Mouse (Mus musculus): ENCODE measurements around the gene Cbarp. TPM values are rescaled to one million over a fixed set of nuclear protein-coding genes. Genes with fewer than 3 reads are reported as not detected.

Cbarp gene
- total and polyA plus RNA-seq, 3 experiments = 0.19 to 2.4 (median 2.3) TPM

DNA sequence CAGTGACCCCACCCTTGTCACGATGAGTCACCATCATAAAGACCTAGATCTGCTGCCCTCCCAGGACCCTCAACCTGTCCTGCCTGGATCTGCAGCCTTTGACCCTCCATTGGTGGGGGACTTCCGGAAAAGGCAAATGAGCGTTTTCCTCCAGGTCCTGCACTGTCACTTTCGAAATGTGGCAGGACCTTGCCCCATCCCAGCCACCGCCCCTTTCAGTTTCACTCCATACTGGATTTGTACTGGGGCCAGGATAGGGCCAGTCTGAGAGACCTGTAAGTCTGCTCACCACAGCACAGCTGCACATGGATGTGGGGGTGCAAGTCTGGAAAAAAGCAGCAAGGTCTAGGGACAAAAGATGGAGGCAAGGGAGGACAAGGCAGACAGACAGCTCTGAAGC lies 42.0 kb downstream of the Cbarp start:
- dilution Hi-C loops (cut with MboI; ENCODE audit: extremely low pct_ligation_motif_present, extremely low pct_unique_long_range_greater_than_20kb, low sequenced_read_pairs) = no loop called here
- Histone ChIP-seq H3K4me1 (ENCODE audit: control insufficient read depth in 1 of 2, insufficient read depth in 2 of 2) (peaks cover 19 to 66% of the 10 kb centered on the region in 2 experiments), H3K4me3 (replicated peaks in 1 of 3; ENCODE audit: low read depth in 2 of 3, low read length in 2 of 3, poor library complexity in 1 of 3) (no peak overlapping the region), H3K27ac (ENCODE audit: insufficient read depth, low read depth) (no peak overlapping the region), H3K27me3 (replicated peaks) (no peaks in the 10 kb centered on the region), H3K4me2 (ENCODE audit: insufficient read depth, low read depth, poor library complexity, severe bottlenecking) (no peak overlapping the region), H3K36me3 (replicated peaks in 1 of 2; ENCODE audit: control insufficient read depth in 1 of 2, insufficient read depth in 1 of 2, low read length in 1 of 2) (peaks cover 7 to 59% of the 10 kb centered on the region in 2 experiments), H3K9ac (ENCODE audit: insufficient read depth, low read depth) (no peak overlapping the region), H3K9me3 (replicated peaks; ENCODE audit: low read length) (no peaks in the 10 kb centered on the region), H3K79me2 (replicated peaks; ENCODE audit: control insufficient read depth, extremely low read depth, insufficient read depth, poor library complexity, severe bottlenecking) (peaks cover 42% of the 10 kb centered on the region)
- in situ Hi-C loops (cut with MboI; ENCODE audit: low pct_ligation_motif_present, low pct_unique_long_range_greater_than_20kb, low sequenced_read_pairs) = no loop called here
- DNase-seq (ENCODE audit: extremely low read depth) = no peak
- TF ChIP-seq JUN (IDR thresholded peaks at IDR 0.05; ENCODE audit: insufficient read depth, low read depth, low read length) (no peak), CHD1 (IDR thresholded peaks at IDR 0.05; ENCODE audit: low read depth, low read length) (no peak), NRF1 (IDR thresholded peaks at IDR 0.05; ENCODE audit: low read depth, low read length) (no peak), TCF12 (IDR thresholded peaks at IDR 0.05; ENCODE audit: low read depth, low read length) (no peak), MAFK (IDR thresholded peaks at IDR 0.05; ENCODE audit: insufficient replicate concordance, low read length) (no peak), TBP (conservative IDR thresholded peaks at IDR 0.05; ENCODE audit: low read depth, low read length) (no peak), ZKSCAN1 (IDR thresholded peaks at IDR 0.05; ENCODE audit: borderline replicate concordance, low read depth, low read length) (no peak), POLR2AphosphoS2 (IDR thresholded peaks at IDR 0.05; ENCODE audit: low read depth, low read length) (no peak), RAD21 (IDR thresholded peaks at IDR 0.05; ENCODE audit: low read depth, low read length) (no peak), SMC3 (IDR thresholded peaks at IDR 0.05; ENCODE audit: low read depth, low read length) (no peak), ELF1 (IDR thresholded peaks at IDR 0.05; ENCODE audit: low read depth, low read length) (no peak), MAZ (IDR thresholded peaks at IDR 0.05; ENCODE audit: low read depth, low read length) (no peak), POLR2A (IDR thresholded peaks at IDR 0.05; ENCODE audit: low read depth, low read length) (no peak)

DNA sequence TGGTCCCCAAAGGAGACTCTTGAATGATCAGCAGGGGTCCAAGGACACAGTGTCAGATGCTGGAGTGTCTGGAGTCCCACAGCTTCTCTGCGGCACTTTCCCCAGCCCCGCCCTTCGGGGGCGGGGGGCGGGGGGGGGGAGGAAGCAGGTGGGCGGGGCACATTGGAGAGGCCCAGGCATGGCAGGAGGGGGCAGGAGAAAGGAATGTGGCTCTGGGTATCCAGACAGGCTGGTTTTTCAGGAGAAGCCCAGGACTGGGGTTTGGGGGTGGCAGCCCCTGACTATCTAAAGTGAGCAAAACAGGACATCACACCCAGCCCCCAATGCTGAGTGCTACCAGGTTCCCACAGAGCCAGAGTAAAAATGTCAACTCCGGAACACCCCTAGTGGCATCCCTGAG lies 43.4 kb downstream of the Cbarp start:
- Histone ChIP-seq H3K27me3 (replicated peaks) (no peaks in the 10 kb centered on the region), H3K4me3 (replicated peaks in 1 of 3; ENCODE audit: low read depth in 2 of 3, low read length in 2 of 3, poor library complexity in 1 of 3) (no peak overlapping the region), H3K4me1 (ENCODE audit: control insufficient read depth in 1 of 2, insufficient read depth in 2 of 2) (peaks cover 19 to 56% of the 10 kb centered on the region in 2 experiments), H3K79me2 (replicated peaks; ENCODE audit: control insufficient read depth, extremely low read depth, insufficient read depth, poor library complexity, severe bottlenecking) (peaks cover 42% of the 10 kb centered on the region), H3K9ac (ENCODE audit: insufficient read depth, low read depth) (no peak overlapping the region), H3K4me2 (ENCODE audit: insufficient read depth, low read depth, poor library complexity, severe bottlenecking) (no peak overlapping the region), H3K27ac (ENCODE audit: insufficient read depth, low read depth) (no peak overlapping the region), H3K9me3 (replicated peaks; ENCODE audit: low read length) (no peaks in the 10 kb centered on the region), H3K36me3 (replicated peaks in 1 of 2; ENCODE audit: control insufficient read depth in 1 of 2, insufficient read depth in 1 of 2, low read length in 1 of 2) (peaks cover 9 to 72% of the 10 kb centered on the region in 2 experiments)
- dilution Hi-C loops (cut with MboI; ENCODE audit: extremely low pct_ligation_motif_present, extremely low pct_unique_long_range_greater_than_20kb, low sequenced_read_pairs) (no loop called here), in situ Hi-C loops (cut with MboI; ENCODE audit: low pct_ligation_motif_present, low pct_unique_long_range_greater_than_20kb, low sequenced_read_pairs) (no loop called here)
- TF ChIP-seq JUND (conservative IDR thresholded peaks at IDR 0.05; ENCODE audit: low read depth, low read length) = no peak
- TF ChIP-seq USF2 (conservative IDR thresholded peaks at IDR 0.05; ENCODE audit: low read depth, low read length) = no peak
- no peak for TF ChIP-seq MAZ (IDR thresholded peaks at IDR 0.05; ENCODE audit: low read depth, low read length)
- no peak for TF ChIP-seq CTCF (conservative IDR thresholded peaks at IDR 0.05 in 1 of 2, IDR thresholded peaks at IDR 0.05 in 1 of 2; ENCODE audit: low read depth in 2 of 2, low read length in 2 of 2)
- no peak for TF ChIP-seq SIN3A (IDR thresholded peaks at IDR 0.05; ENCODE audit: low read length)
- no peak for TF ChIP-seq CHD2 (IDR thresholded peaks at IDR 0.05; ENCODE audit: low read length)
- TF ChIP-seq E2F4 (IDR thresholded peaks at IDR 0.05; ENCODE audit: insufficient replicate concordance, low read depth, low read length) = no peak
- DNase-seq (ENCODE audit: extremely low read depth) = no peak
